Mouse (Mus musculus): Measurements from ENCODE around the gene Smg1. TPM values are rescaled to one million over a fixed set of nuclear protein-coding genes. Genes with fewer than 3 reads are reported as not detected.

Smg1 gene
- polyA plus RNA-seq, 1 experiment: 4.3 TPM

DNA sequence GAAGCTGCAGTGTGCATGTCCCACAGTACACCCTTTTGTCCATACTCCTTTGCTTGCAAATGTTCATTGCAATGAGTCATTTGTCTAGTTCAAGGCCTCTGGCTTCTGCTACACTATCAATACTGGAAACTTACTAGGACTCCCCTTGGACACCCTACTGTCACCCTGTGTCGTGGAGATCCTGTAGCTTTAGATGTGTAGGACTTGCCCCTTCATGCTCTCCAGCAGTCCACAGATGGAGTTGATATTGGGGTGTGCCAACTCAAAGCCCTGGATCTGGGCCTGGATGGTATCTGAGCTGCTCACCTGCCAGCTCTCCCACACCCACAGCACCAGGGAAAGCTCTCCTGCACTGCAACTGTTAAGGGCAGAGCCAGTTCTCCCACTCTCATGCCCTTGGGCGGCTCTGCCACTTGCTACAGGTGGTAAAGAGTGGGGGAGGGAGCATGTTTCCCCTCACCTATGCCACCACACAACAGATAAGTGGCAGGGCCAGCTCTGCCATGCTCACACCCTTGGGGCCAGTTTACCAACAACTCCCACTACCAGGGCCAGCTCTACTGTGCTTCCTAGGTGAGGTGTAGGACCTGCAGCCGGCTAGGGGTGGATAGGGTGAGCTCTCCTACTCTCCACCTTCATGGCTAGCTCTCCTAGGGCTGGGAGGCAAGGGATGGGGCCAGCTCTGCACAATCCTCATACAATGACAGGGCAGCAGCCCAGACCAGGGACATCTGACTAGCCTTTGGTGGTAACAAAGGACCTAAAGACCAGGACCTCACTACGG is 140.6 kb downstream of the Smg1 start:
- no peak for TF ChIP-seq GATA1 (IDR thresholded peaks at IDR 0.05; ENCODE audit: borderline replicate concordance, low read length)
- TF ChIP-seq FLI1 (IDR thresholded peaks at IDR 0.05; ENCODE audit: low read length): no peak
- Histone ChIP-seq H3K36me3 (replicated peaks; ENCODE audit: low read length) (peaks cover 50% of the 10 kb centered on the region), H3K4me1 (peaks cover 59% of the 10 kb centered on the region)

GRCm38 (mm10) chr7:118102231-118102630 is 141.2 kb downstream of the Smg1 start:
- peaks cover 59% of the 10 kb centered on the region for H3K4me1 ChIP-seq

More for the DNA sequence above, 140.6 kb downstream of the Smg1 start:
- H3K4me3 ChIP-seq (replicated peaks): no peak overlapping the region
- no peaks in the 10 kb centered on the region for H3K9me3 ChIP-seq
- H3K27me3 ChIP-seq (replicated peaks): peaks cover 10% of the 10 kb centered on the region

DNA sequence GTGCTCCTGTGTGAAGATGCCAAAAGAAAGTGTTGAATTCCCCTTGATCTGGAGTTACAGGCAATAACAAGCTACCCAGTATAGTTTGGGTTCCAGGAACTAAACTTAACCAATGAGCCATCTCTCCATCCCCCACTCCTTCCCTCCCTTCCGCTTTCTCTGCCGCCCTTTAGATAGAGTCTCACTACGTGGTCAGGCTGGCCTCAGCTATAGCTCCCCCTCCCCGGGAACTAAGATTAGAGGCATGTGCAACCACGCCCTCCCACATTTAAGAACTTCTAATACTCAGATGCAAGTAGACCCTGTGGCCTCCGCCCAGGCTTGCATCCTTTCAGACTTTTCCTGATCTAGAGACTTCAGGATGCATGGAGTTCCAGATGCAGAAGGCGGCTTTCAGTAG is 145.9 kb downstream of the Smg1 start:
- no peak for TF ChIP-seq GATA1 (IDR thresholded peaks at IDR 0.05; ENCODE audit: borderline replicate concordance, low read length)
- TF ChIP-seq FLI1 (IDR thresholded peaks at IDR 0.05; ENCODE audit: low read length): no peak
- peaks cover 2% of the 10 kb centered on the region; the same call in 1 of the 2 replicates for H3K9me3 ChIP-seq
- peaks cover 21% of the 10 kb centered on the region for H3K4me1 ChIP-seq
- H3K4me3 ChIP-seq (replicated peaks): no peak overlapping the region
- H3K36me3 ChIP-seq (replicated peaks; ENCODE audit: low read length): no peaks in the 10 kb centered on the region
- H3K27me3 ChIP-seq (replicated peaks): peaks cover 15% of the 10 kb centered on the region

More at GRCm38 (mm10) chr7:118102231-118102630, 141.2 kb downstream of the Smg1 start:
- Histone ChIP-seq H3K9me3 (no peaks in the 10 kb centered on the region), H3K4me3 (replicated peaks) (no peak overlapping the region), H3K36me3 (replicated peaks; ENCODE audit: low read length) (peaks cover 43% of the 10 kb centered on the region), H3K27me3 (replicated peaks) (peaks cover 11% of the 10 kb centered on the region)
- TF ChIP-seq FLI1 (IDR thresholded peaks at IDR 0.05; ENCODE audit: low read length) (no peak), GATA1 (IDR thresholded peaks at IDR 0.05; ENCODE audit: borderline replicate concordance, low read length) (no peak)

Other genes with a start within 250 kb of the Smg1 start
- gene Rps15a, start 127.5 kb downstream of the Smg1 start, polyA plus RNA-seq (2012; ENCODE audit: insufficient read depth, low replicate concordance): 17.8 TPM in 1 of 2 replicates, not detected in the other
- gene Arl6ip1, start 114.0 kb downstream of the Smg1 start, polyA plus RNA-seq (2012; ENCODE audit: insufficient read depth, low replicate concordance): 8.6 and 11.6 TPM in 2 replicates
- not detected in 2 replicates for gene Syt17, start 204.6 kb upstream of the Smg1 start, polyA plus RNA-seq (2012; ENCODE audit: insufficient read depth, low replicate concordance)
- gene Itpripl2, start 248.3 kb upstream of the Smg1 start, polyA plus RNA-seq (2012; ENCODE audit: insufficient read depth, low replicate concordance): 3.0 and 3.6 TPM in 2 replicates

Measured in megakaryocyte, embryonic 14.5 days (primary cell).